Mouse (Mus musculus) kidney, adult 9 months (tissue): ENCODE measurements around the gene Nudt4.
"Not testable (repeated sequence)": the region's sequence is repeated elsewhere in the genome, so short reads cannot be mapped to it uniquely, and the experiment has no call there.

Experiments used
- DNase-seq: peaks from one replicate; pipeline ENCODE4 v3.0.0; 2022

Nudt4 gene

GRCm38 (mm10) chr10:95566786-95567185, 2.8 kb upstream of the Nudt4 start:
- DNase-seq, result no peak

GRCm38 (mm10) chr10:95565156-95565854, 1.4 kb upstream of the Nudt4 start:
- DNase-seq, result peak; percentile 42

- DNase-seq, result peak; percentile 58
These were observed 796 bp downstream of the Nudt4 start for GRCm38 (mm10) chr10:95562859-95563841.

- DNase-seq, result peak; percentile 14
These were observed 1.6 kb downstream of the Nudt4 start for GRCm38 (mm10) chr10:95562395-95562794.

- peak; percentile 17 for DNase-seq
These were observed 2.3 kb downstream of the Nudt4 start for GRCm38 (mm10) chr10:95561616-95562015.

GRCm38 (mm10) chr10:95560394-95560983, 3.5 kb downstream of the Nudt4 start:
- no peak for DNase-seq

GRCm38 (mm10) chr10:95559426-95559825, 4.5 kb downstream of the Nudt4 start:
- DNase-seq, result no peak

- DNase-seq, result no peak
These were observed 6.6 kb downstream of the Nudt4 start for GRCm38 (mm10) chr10:95557337-95557828.

GRCm38 (mm10) chr10:95555866-95556265, 8.1 kb downstream of the Nudt4 start:
- DNase-seq, result no peak

GRCm38 (mm10) chr10:95552326-95552725, 11.6 kb downstream of the Nudt4 start:
- DNase-seq, result no peak

- no peak for DNase-seq
These were observed 12.2 kb downstream of the Nudt4 start for GRCm38 (mm10) chr10:95551752-95552151.

GRCm38 (mm10) chr10:95550506-95550905, 13.4 kb downstream of the Nudt4 start:
- DNase-seq, result no peak

GRCm38 (mm10) chr10:95549080-95549479, 14.9 kb downstream of the Nudt4 start:
- DNase-seq, result not testable (repeated sequence)

- no peak for DNase-seq
These were observed 15.7 kb downstream of the Nudt4 start for GRCm38 (mm10) chr10:95548154-95548826.

GRCm38 (mm10) chr10:95546178-95546577, 17.8 kb downstream of the Nudt4 start:
- DNase-seq, result no peak

- DNase-seq, result no peak
These were observed 18.9 kb downstream of the Nudt4 start for GRCm38 (mm10) chr10:95545051-95545450.

GRCm38 (mm10) chr10:95544651-95545050, 19.3 kb downstream of the Nudt4 start:
- no peak for DNase-seq

- peak; percentile 77 for DNase-seq
These were observed 19.9 kb downstream of the Nudt4 start for GRCm38 (mm10) chr10:95544004-95544403.

- DNase-seq, result no peak
These were observed 20.6 kb downstream of the Nudt4 start for GRCm38 (mm10) chr10:95543377-95543776.

GRCm38 (mm10) chr10:95542916-95543315, 21.0 kb downstream of the Nudt4 start:
- no peak for DNase-seq

GRCm38 (mm10) chr10:95539841-95540240, 24.1 kb downstream of the Nudt4 start:
- no peak for DNase-seq

GRCm38 (mm10) chr10:95539260-95539659, 24.7 kb downstream of the Nudt4 start:
- DNase-seq, result no peak

- no peak for DNase-seq
These were observed 27.8 kb downstream of the Nudt4 start for GRCm38 (mm10) chr10:95536222-95536541.
